Mouse (Mus musculus) gonadal fat pad, adult 2 months (tissue): ENCODE results near the gene Mbd3l2. TPM values are rescaled to one million over a fixed set of nuclear protein-coding genes. Genes with fewer than 3 reads are reported as not detected.
"Not testable (repeated sequence)": the region's sequence is repeated elsewhere in the genome, so short reads cannot be mapped to it uniquely, and the experiment has no call there.

ENCODE experiments used
- DNase-seq: peaks from one replicate; pipeline ENCODE4 v3.0.0-alpha.2; 2012; ENCODE audit warnings: low read depth
- polyA plus RNA-seq: library from polyadenylated mRNA; depleted of rRNA; stranded (reverse); fragments of >200 nt; gene quantifications from 2 replicates; pipeline ENCODE4 v1.2.3, GENCODE M21; 2012; rRNA removed

Mbd3l2 gene
- not detected in 2 replicates for polyA plus RNA-seq

GRCm38 (mm10) chr9:18430354-18430753 is at the start of gene Mbd3l2:
Mbd3l2 (plus strand) TSS chr9:18430654.
- no peak for DNase-seq

GRCm38 (mm10) chr9:18385782-18386181 is 44.7 kb upstream of the Mbd3l2 start:
- DNase-seq = no peak

- no peak for DNase-seq
Measured at GRCm38 (mm10) chr9:18399629-18400028, 30.8 kb upstream of the Mbd3l2 start.

GRCm38 (mm10) chr9:18402895-18403294 is 27.6 kb upstream of the Mbd3l2 start, which contains the start of gene Naalad2:
Naalad2 (minus strand) TSS chr9:18402995.
- DNase-seq = not testable (repeated sequence)

- no peak for DNase-seq
Measured at GRCm38 (mm10) chr9:18404118-18404517, 26.3 kb upstream of the Mbd3l2 start, which contains the start of gene Ubtfl1. Ubtfl1 (plus strand) TSS chr9:18404418.

GRCm38 (mm10) chr9:18412371-18412770 is 18.1 kb upstream of the Mbd3l2 start:
- not testable (repeated sequence) for DNase-seq

GRCm38 (mm10) chr9:18431687-18432086 is 1.2 kb downstream of the Mbd3l2 start:
- peak; percentile 46 for DNase-seq

- DNase-seq = no peak
Measured at GRCm38 (mm10) chr9:18456520-18456919, 26.1 kb downstream of the Mbd3l2 start.

GRCm38 (mm10) chr9:18467350-18467749 is 36.9 kb downstream of the Mbd3l2 start:
- no peak for DNase-seq

GRCm38 (mm10) chr9:18468005-18468404 is 37.6 kb downstream of the Mbd3l2 start:
- DNase-seq = no peak

GRCm38 (mm10) chr9:18473324-18474128 is 43.1 kb downstream of the Mbd3l2 start:
- peak; percentile 22 for DNase-seq

- DNase-seq = no peak
Measured at GRCm38 (mm10) chr9:18478168-18478567, 47.7 kb downstream of the Mbd3l2 start, which contains the start of the genes Zfp558 and Mbd3l1. Zfp558 (minus strand) TSS chr9:18478268. Mbd3l1 (plus strand) TSS chr9:18478359.

Other genes with a start within 250 kb of the Mbd3l2 start
- gene Chordc1, start 138.5 kb upstream of the Mbd3l2 start, polyA plus RNA-seq = 14.4 and 29.5 TPM in 2 replicates
- 2.6 and 3.2 TPM in 2 replicates for gene Naalad2, start 27.7 kb upstream of the Mbd3l2 start, polyA plus RNA-seq
- gene Ubtfl1, start 26.2 kb upstream of the Mbd3l2 start, polyA plus RNA-seq = not detected in 2 replicates
- 0.37 and 0.81 TPM in 2 replicates for gene Zfp558, start 47.6 kb downstream of the Mbd3l2 start, polyA plus RNA-seq
- gene Mbd3l1, start 47.7 kb downstream of the Mbd3l2 start, polyA plus RNA-seq = 0.18 TPM in 1 of 2 replicates, not detected in the other
- gene Muc16, start 243.9 kb downstream of the Mbd3l2 start, polyA plus RNA-seq = 1.7 and 2.8 TPM in 2 replicates